7 mouse cellular contexts compared by ENCODE assay signal in the genomic region with DNA sequence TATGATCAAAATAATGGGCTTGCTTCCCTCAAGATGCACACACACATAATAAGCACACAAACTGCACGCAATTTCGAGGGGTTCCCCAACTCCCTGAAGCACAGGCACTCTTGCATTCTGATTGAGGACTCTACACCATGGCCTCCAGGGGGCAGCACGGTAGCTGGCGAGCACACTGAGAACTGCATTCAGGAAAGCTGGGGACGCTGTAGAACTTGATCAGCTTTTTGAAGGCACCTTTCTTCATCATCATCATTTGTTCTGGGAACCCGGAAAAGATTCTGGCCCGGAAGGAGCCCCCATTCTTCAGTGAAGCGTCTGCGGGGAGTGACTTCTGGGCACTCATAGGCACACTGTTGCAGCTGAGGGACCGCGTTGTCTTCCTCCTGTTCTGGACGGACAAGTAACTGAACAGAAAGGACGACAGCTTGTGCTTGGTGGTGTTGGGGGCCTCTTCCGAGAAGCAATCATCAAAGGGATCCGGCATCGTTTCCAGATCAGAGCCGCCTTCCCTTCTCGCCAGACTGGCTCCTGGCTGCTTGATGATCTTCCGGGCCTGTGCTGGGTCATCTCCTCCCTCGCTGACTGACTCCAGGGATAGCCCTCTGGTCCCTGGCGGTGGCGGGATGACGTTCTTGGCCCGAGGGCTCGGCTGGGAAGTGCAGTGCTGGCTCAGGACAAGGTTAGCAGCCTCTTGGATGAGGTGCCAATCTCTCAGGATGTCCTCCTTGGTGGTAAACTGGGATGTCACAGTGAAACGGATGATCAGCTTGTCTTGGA. TPM values are rescaled to one million over a fixed set of nuclear protein-coding genes. Genes with fewer than 3 reads are reported as not detected.
A peak's percentile ranks its signal among the peaks of the same experiment; 100 is the strongest.
DNase-seq lines count a peak whose midpoint lies in the region; ATAC-seq lines count a peak whose summit lies in the region.

No protein-coding gene starts in this region.

- WGBS in hindbrain, embryonic 14.5 days = 35% methylated on average over 26 of the region's 26 CpGs
- WGBS in midbrain, embryonic 10.5 days = 30% methylated on average over 26 of the region's 26 CpGs

- no peaks in the 10 kb centered on the region for H3K36me3 ChIP-seq in hindbrain, embryonic 14.5 days (replicated peaks; ENCODE audit: control insufficient read depth, insufficient read depth)
- H3K36me3 ChIP-seq in midbrain, embryonic 10.5 days = no peaks in the 10 kb centered on the region

- no peaks in the 10 kb centered on the region for H3K9me3 ChIP-seq in hindbrain, embryonic 14.5 days (ENCODE audit: control insufficient read depth, low read length)
- no peaks in the 10 kb centered on the region for H3K9me3 ChIP-seq in midbrain, embryonic 10.5 days (replicated peaks)

- peak; percentile 61 for ATAC-seq in activated CD4-positive, CD25-positive, alpha-beta regulatory T cell, adult 4 months
- no peak for ATAC-seq in hindbrain, embryonic 14.5 days (ENCODE audit: low FRiP score)

- H3K4me3 ChIP-seq in hindbrain, embryonic 14.5 days (replicated peaks; ENCODE audit: low read length) = peak overlapping the region; percentile 14; the same call in 1 of the 2 replicates
- H3K4me3 ChIP-seq in midbrain, embryonic 10.5 days = peak overlapping the region; percentile 39

- intact Hi-C loops in left cerebral cortex, postnatal 36 days (cut with DNase I) = loop anchor here (10.0 kb wide), 1 partner anchor 411 kb away; a partner anchor contains a TSS

- H3K27me3 ChIP-seq in hindbrain, embryonic 14.5 days (ENCODE audit: control insufficient read depth, insufficient read depth, low read length) = no peaks in the 10 kb centered on the region
- no peaks in the 10 kb centered on the region; the same call in 1 of the 2 replicates for H3K27me3 ChIP-seq in midbrain, embryonic 10.5 days (ENCODE audit: low read depth, poor library complexity, severe bottlenecking)

- peak overlapping the region; percentile 53 for H3K4me2 ChIP-seq in hindbrain, embryonic 14.5 days (replicated peaks)

- no peak overlapping the region for H3K27ac ChIP-seq in hindbrain, embryonic 14.5 days
- H3K27ac ChIP-seq in midbrain, embryonic 10.5 days (replicated peaks) = no peak overlapping the region; the same call in 1 of the 2 replicates

- DNase-seq in cerebellum, postnatal 10 days = peak; percentile 85 to 86
- peak; percentile 54 to 59 for DNase-seq in frontal cortex, postnatal 36 days (ENCODE audit: low spot score in 2 of 2)
- DNase-seq in hindbrain, embryonic 14.5 days (ENCODE audit: low spot score) = peak; percentile 68
- DNase-seq in left cerebral cortex, postnatal 36 days (ENCODE audit: low spot score in 2 of 2) = peak; percentile 39 to 49
- DNase-seq in midbrain, embryonic 10.5 days (ENCODE audit: low spot score) = peak; percentile 74
- peak; percentile 46 for DNase-seq in spleen, adult 12 weeks (ENCODE audit: low spot score)

- H3K4me1 ChIP-seq in hindbrain, embryonic 14.5 days (replicated peaks; ENCODE audit: control insufficient read depth, insufficient read depth, low read length) = no peaks in the 10 kb centered on the region
- peaks cover 6% of the 10 kb centered on the region; the same call in 1 of the 2 replicates for H3K4me1 ChIP-seq in midbrain, embryonic 10.5 days

- H3K9ac ChIP-seq in hindbrain, embryonic 14.5 days = no peak overlapping the region

RNA-seq across cellular contexts. Expression of a gene that starts 25.1 kb away (rescaled TPM):
- 1 to 10 TPM in 1 of 2 experiments, under 1 TPM in 1; 0.19 to 1.2 TPM for polyA plus RNA-seq in activated CD4-positive, CD25-positive, alpha-beta regulatory T cell, adult 4 months (2017; shearing (Covaris generic))
- polyA plus RNA-seq in hindbrain, embryonic 14.5 days (2014; fragmentation: Nextera tagmentation; extraction: Ambion mirVana) = 1.1 and 2.5 TPM in 2 replicates
- total RNA-seq in left cerebral cortex, postnatal 36 days (2021) = under 1 TPM; 0.20 to 0.76 TPM
- polyA plus RNA-seq in midbrain, embryonic 10.5 days (2016; fragmentation: Nextera tagmentation; extraction: Ambion mirVana) = 0.31 and 0.55 TPM in 2 replicates

RNA-seq across cellular contexts. Expression of a gene that starts 41.8 kb away (rescaled TPM):
- not detected for polyA plus RNA-seq in activated CD4-positive, CD25-positive, alpha-beta regulatory T cell, adult 4 months (2017; shearing (Covaris generic))
- 9.7 and 13.4 TPM in 2 replicates for polyA plus RNA-seq in hindbrain, embryonic 14.5 days (2014; fragmentation: Nextera tagmentation; extraction: Ambion mirVana)
- 1 to 10 TPM; 6.3 to 8.4 TPM for total RNA-seq in left cerebral cortex, postnatal 36 days (2021)
- polyA plus RNA-seq in midbrain, embryonic 10.5 days (2016; fragmentation: Nextera tagmentation; extraction: Ambion mirVana) = 1.3 and 2.3 TPM in 2 replicates
